Mouse (Mus musculus) urinary bladder, postnatal 10 days (tissue): ENCODE data around the gene Itpripl2.
A peak's percentile ranks its signal among the peaks of the same experiment; 100 is the strongest.

Experiments used
- DNase-seq: peaks from one replicate; pipeline ENCODE4 v3.0.0; 2022; ENCODE audit warnings: low spot score

Gene Itpripl2

GRCm38 (mm10) chr7:118491431-118492147 is at the start of gene Itpripl2:
Gene Itpripl2, minus strand, starts transcription at chr7:118491975.
- peak; percentile 42 for DNase-seq

- DNase-seq, result no peak
Observed at GRCm38 (mm10) chr7:118535076-118535475, 43.3 kb upstream of the Itpripl2 start.

GRCm38 (mm10) chr7:118534326-118534725 is 42.6 kb upstream of the Itpripl2 start:
- DNase-seq, result no peak

- DNase-seq, result peak; percentile 68
Observed at GRCm38 (mm10) chr7:118533178-118533578, 41.4 kb upstream of the Itpripl2 start, which contains the start of gene Coq7. Gene Coq7, minus strand, starts transcription at chr7:118533356.

- peak; percentile 89 for DNase-seq
Observed at GRCm38 (mm10) chr7:118532519-118533177, 40.9 kb upstream of the Itpripl2 start.

- no peak for DNase-seq
Observed at GRCm38 (mm10) chr7:118526967-118527366, 35.2 kb upstream of the Itpripl2 start.

GRCm38 (mm10) chr7:118522077-118522476 is 30.3 kb upstream of the Itpripl2 start:
- no peak for DNase-seq

- no peak for DNase-seq
Observed at GRCm38 (mm10) chr7:118519661-118520060, 27.9 kb upstream of the Itpripl2 start.

- peak; percentile 27 for DNase-seq
Observed at GRCm38 (mm10) chr7:118518687-118519086, 26.9 kb upstream of the Itpripl2 start.

GRCm38 (mm10) chr7:118517819-118518218 is 26.0 kb upstream of the Itpripl2 start:
- DNase-seq, result no peak

- DNase-seq, result no peak
Observed at GRCm38 (mm10) chr7:118508556-118508955, 16.8 kb upstream of the Itpripl2 start.

- no peak for DNase-seq
Observed at GRCm38 (mm10) chr7:118503844-118504243, 12.1 kb upstream of the Itpripl2 start.

GRCm38 (mm10) chr7:118502333-118502732 is 10.6 kb upstream of the Itpripl2 start:
- DNase-seq, result no peak

- no peak for DNase-seq
Observed at GRCm38 (mm10) chr7:118499784-118500435, 8.1 kb upstream of the Itpripl2 start.

GRCm38 (mm10) chr7:118498984-118499783 is 7.4 kb upstream of the Itpripl2 start:
- no peak for DNase-seq

GRCm38 (mm10) chr7:118494892-118495579 is 3.3 kb upstream of the Itpripl2 start:
- no peak for DNase-seq

- no peak for DNase-seq
Observed at GRCm38 (mm10) chr7:118493892-118494291, 2.1 kb upstream of the Itpripl2 start.

GRCm38 (mm10) chr7:118490666-118491430 is 927 bp downstream of the Itpripl2 start:
- no peak for DNase-seq

- DNase-seq, result no peak
Observed at GRCm38 (mm10) chr7:118489706-118490665, 1.8 kb downstream of the Itpripl2 start.
